Mouse (Mus musculus): ENCODE data around the gene Notch3.
"Not testable (repeated sequence)": the region's sequence is repeated elsewhere in the genome, so short reads cannot be mapped to it uniquely, and the experiment has no call there.

Gene Notch3

GRCm38 (mm10) chr17:32166687-32167086 is at the start of gene Notch3:
Gene Notch3, minus strand, starts transcription at chr17:32166852.
- DNase-seq (ENCODE audit: low spot score) = peak; percentile 59

DNA sequence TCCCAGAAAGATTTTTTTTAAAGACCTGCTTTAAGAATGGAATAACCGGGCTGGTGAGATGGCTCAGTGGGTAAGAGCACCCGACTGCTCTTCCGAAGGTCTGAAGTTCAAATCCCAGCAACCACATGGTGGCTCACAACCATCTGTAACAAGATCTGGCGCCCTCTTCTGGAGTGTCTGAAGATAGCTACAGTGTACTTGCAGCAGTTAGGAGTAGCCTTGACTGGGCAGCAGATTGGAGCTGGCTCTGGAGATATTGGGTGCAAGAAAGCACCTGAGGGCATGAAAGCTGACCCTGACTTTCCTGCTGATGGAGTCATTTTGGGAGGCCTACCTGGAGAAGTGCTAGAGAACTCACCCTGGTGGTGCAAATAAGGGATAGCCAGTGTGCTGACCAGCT is 48.9 kb upstream of the Notch3 start:
- DNase-seq (ENCODE audit: low spot score) = not testable (repeated sequence)

GRCm38 (mm10) chr17:32211554-32211953 is 44.9 kb upstream of the Notch3 start:
- not testable (repeated sequence) for DNase-seq (ENCODE audit: low spot score)

GRCm38 (mm10) chr17:32209752-32210151 is 43.1 kb upstream of the Notch3 start:
- peak; percentile 70 for DNase-seq (ENCODE audit: low spot score)

DNA sequence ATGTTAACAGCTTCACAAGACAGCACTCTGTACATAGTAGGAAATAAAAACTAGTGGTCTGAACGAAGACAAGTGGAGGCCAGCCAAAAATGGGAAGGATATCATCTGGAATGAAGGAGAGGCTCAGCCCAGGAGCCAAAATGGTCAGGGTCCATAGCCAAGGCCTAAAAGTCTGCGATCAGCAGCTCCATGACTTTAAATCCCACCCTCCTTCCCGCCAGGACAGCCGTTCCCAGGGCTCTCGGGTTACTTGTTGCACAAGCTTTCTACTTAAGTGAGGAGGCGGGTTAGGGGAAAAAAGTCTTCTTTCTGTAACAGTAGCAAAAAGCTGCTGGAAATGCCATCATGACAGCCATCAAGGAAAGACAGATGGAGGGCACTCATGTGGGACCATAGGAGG is 42.5 kb upstream of the Notch3 start:
- no peak for DNase-seq (ENCODE audit: low spot score)

- no peak for DNase-seq (ENCODE audit: low spot score)
Observed at GRCm38 (mm10) chr17:32207586-32208245, 41.1 kb upstream of the Notch3 start.

DNA sequence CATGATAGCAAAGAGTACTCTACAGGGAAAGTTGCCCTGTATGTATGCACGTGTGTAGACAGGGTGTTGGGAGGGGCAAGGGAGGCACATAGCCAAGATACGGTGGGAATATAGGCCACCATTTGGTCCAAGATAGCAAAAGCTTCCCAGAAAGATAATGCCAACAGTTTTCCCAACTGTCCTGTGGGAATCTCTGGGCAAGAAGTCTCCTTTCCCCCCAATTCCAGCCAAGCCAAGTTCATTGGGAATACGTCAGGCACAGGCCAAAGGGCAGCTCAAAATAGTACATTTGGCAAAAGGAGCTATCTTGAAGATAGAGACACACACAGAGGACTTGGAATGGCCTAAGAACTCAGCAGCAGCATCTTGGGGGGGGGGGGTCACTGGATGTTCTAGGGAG is 38.7 kb upstream of the Notch3 start:
- DNase-seq (ENCODE audit: low spot score) = no peak

DNA sequence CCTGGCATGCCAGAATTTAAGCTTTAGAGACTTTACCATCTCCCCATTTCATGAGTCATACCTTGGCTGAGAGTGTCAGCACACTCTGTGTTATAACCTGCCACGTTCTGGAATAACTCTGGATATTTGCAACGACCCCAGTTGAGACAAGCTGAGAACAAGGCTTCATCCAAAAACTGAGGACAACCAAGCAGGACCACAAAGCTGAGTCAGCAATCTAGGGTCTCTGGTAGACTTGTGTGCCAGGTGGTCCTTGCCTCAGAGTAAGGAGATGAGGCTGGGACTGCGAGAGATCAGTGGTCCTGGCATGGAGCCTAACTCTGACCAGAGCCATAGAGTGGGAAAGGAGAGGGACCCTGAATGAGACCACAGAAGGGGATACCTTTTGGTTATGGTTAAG is 36.3 kb upstream of the Notch3 start:
- DNase-seq (ENCODE audit: low spot score) = no peak

DNA sequence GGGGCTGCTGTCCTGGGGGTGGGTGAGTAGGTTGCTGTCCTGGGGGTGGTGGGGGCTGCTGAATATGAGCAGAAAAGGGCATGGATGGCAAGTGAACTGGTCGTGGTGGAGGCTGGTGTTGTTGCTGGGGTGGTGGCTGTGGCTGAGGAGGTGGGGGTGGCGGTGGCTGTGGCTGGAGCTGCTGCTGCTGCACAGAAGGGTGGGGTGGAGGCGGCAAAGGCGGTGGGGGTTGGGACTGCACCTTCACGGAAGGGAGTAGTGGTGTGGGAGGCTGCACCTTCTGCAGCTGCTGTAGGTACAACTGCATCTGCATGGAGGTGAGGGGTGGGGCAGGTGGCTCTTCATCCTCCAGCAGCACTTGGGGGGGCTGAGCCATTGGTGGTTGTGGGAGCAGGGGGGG is 34.4 kb upstream of the Notch3 start:
- DNase-seq (ENCODE audit: low spot score) = no peak

DNA sequence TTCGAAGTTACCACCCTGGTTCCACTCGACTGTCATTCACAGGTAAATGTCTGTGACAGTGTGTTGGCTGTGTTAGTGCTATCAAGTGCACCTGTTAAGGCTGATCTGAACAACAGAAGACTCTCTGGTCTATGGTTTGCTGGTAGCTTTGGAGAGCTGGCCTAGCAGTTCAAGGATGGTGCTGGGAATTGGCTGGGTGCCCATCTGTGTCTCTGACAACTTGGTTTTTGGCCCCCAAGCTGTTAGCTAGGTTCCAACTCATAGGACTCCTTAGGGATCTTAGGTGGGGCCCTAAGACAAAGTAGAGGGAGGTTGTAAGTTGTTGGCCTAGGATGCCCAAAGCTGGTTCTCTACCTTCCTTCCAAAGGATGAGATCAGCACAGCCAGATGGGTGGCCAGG is 33.1 kb upstream of the Notch3 start:
- no peak for DNase-seq (ENCODE audit: low spot score)

GRCm38 (mm10) chr17:32197156-32197555 is 30.5 kb upstream of the Notch3 start:
- DNase-seq (ENCODE audit: low spot score) = no peak

DNA sequence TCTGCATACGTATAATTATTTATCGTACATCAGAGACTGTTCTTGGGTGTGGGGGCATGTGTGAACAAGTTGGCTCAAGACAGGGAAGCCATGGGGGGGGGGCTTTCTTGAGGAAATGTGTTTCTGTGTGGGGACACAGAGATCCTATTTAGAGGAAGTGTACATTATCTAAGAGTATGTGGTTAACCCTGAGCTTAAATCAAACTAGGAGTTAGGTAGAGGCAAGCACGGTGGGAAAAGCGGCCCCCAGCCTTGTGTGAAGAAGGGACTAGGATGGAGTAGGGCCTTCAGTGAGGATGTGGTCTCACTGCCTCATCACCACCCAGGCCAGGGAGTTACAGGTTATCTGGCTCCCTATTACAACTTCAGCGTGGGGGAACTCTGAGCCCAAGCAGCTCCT is 29.1 kb upstream of the Notch3 start:
- DNase-seq (ENCODE audit: low spot score) = no peak

DNA sequence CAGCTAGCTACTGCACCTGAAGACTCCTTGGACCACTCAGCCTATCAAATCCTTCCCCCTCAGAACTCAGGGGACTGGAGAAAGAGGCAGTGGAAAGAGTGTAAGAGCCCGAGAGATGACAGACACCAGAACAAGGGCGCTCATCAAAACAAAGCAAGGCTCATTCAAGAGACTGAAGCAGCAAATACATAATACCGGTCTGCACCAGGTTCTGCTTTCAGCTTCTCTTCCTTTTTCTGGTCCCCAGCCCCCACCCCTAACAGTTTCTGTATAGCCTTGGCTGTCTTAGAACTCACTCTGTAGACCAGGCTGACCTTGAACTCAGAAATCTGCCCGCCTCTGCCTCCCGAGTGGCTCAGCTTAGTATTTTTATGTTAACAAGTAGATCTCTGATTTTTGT is 26.4 kb upstream of the Notch3 start:
- no peak for DNase-seq (ENCODE audit: low spot score)

DNA sequence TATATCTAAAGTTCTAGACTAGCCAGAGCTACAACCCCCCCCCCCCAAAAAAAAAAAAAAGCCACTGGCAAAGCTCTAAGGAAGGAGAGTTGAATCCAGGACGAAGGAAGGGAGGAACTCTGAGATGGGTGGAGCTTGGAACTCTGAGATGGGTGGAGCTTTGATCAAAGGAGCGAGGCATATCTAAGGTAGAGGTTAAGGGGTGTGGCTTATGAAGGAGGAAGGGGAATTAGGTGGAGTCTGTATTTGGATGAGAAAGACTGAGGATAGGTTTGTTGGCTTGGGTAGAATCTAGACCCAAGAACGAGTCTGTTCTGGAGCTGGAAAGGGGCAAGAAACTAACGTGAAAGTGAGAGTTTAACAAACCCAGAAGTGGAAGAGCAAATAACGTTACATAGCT is 23.2 kb upstream of the Notch3 start:
- no peak for DNase-seq (ENCODE audit: low spot score)

GRCm38 (mm10) chr17:32188863-32189636 is 22.4 kb upstream of the Notch3 start, which contains the start of gene Ephx3:
Gene Ephx3, minus strand, starts transcription at chr17:32189549.
- DNase-seq (ENCODE audit: low spot score) = no peak

GRCm38 (mm10) chr17:32183017-32183416 is 16.4 kb upstream of the Notch3 start:
- DNase-seq (ENCODE audit: low spot score) = no peak

DNA sequence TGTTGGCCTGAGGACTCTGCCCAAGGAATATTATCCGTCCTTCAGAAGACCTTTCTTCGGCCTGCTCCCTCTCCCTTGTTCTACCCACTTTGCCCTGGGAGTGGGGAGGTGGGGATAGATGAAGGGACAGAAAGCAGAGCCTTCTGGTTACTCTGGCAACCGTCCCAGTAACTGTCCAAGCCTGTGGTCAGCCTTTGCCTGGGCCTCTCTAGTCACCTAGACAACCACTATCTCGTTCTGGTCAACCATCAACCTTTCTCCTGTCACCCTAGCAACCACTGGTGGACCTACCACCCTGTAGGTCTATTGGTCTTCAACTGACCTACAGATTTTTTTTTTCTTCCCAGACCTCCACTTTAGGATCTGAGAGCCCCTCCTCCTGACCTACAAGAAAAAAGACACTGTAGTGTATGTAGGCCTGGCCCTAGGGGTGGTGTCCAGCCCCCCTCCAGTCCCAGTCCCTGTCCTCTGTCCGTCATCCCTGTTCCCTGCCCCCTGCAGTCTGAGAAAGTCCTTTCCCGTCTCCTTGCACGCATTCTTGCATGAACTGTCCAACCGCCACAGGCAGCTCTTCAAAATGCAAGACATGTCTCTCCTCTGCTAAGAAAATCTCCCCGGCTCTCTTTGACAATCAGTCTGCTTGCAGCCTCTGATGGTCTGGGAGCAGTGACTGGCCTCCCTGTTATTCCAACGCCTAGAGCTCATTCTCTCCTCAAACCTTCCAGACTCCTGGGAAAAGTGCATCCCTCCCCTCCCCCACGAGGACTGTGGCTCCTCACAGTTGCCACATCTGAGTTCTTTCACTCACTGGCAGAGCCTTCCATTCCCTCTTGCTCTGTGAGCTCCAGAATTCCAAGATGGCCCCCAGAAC is 13.2 kb upstream of the Notch3 start:
- no peak for DNase-seq (ENCODE audit: low spot score)

DNA sequence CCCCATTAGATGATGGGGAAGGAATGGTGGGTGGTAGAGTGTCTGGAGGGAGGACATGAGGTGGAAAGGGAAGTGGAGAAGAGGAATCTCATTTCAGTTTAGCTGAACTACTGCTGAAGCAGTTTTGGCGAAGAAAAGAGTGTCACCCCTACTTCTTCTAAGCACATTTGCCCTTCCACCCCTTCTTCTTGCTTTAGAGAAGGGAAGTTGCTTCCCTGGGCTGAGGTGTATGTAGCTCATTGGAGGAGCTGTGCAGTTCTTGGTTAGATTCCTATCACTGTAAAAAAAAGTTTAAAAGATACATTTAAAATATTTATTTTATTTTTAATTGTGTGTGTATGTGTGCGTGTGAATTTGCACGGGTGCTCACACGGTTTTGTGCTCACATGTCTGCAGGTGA is 10.3 kb upstream of the Notch3 start:
- DNase-seq (ENCODE audit: low spot score) = no peak

DNA sequence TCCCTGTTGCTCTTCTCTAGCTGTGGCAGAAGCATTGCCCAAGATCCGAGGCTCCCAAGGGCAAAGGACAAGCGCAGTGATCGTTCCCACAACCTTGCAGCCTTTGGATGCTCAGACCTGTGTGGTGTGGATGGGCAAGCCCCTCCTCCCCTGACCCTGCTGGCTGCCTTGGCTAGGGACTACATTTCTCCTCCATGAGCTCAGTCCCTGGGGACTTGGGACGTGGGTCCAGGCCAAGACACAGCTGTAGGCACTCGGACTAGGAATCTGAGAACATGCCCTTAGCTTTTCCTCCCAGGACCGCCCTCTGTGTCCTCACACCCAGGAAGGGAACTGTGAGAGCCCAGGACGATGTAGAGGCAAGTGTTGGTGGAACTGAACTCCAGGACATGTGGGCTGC is 6.5 kb upstream of the Notch3 start:
- no peak for DNase-seq (ENCODE audit: low spot score)

- DNase-seq (ENCODE audit: low spot score) = no peak
Observed at GRCm38 (mm10) chr17:32172485-32172884, 5.8 kb upstream of the Notch3 start.

DNA sequence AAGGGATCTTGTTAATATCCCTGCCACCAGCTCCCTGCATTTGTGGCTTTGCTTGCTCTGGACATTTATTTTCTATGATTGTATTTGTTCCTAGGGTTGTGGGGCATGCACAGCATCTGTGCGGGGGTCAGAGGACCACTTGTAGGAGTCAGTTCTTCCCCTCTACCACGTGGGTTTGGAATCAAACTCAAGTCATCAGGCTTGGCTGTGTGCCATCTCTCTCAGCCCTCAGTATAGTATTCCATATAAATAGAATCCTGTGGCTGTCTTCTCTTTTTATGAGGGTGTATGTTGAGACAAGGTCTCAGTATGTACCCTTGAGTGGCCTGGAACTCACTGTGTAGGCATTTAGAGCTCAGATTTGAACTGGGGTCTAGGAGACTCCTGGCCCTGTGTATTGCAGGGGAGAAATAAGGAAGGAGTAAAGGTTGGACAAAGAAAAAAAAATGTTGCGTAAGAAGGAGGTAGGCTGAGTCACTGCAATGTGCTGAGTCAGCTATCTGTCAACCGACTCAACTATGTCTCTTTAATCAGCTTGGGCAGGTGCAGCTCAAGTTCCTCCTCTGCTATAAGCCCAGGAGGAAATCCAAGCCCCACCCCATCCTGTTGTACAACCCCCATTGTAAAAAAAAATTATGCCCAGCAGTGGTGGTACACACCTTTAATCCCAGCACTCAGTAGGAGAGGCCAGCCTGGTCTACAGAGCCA is 3.0 kb upstream of the Notch3 start:
- no peak for DNase-seq (ENCODE audit: low spot score)

Measured in urinary bladder, postnatal 25 days (tissue).